Mouse (Mus musculus): ENCODE results near the gene Igdcc3.

Gene Igdcc3

GRCm38 (mm10) chr9:65175939-65176871 lies 35.2 kb downstream of the Igdcc3 start:
- in situ Hi-C loops (cut with MboI, MseI) = loop anchor here (5.0 kb wide), 1 partner anchor 39 kb away; no protein-coding TSS in a partner anchor

GRCm38 (mm10) chr9:65177497-65177896 lies 36.5 kb downstream of the Igdcc3 start:
- in situ Hi-C loops (cut with MboI, MseI) = loop anchor here (5.0 kb wide), 1 partner anchor 40 kb away; no protein-coding TSS in a partner anchor

- in situ Hi-C loops (cut with MboI, MseI) = loop anchor here (5.0 kb wide), 1 partner anchor 41 kb away; no protein-coding TSS in a partner anchor
Measured at GRCm38 (mm10) chr9:65177912-65178311, 36.9 kb downstream of the Igdcc3 start.

DNA sequence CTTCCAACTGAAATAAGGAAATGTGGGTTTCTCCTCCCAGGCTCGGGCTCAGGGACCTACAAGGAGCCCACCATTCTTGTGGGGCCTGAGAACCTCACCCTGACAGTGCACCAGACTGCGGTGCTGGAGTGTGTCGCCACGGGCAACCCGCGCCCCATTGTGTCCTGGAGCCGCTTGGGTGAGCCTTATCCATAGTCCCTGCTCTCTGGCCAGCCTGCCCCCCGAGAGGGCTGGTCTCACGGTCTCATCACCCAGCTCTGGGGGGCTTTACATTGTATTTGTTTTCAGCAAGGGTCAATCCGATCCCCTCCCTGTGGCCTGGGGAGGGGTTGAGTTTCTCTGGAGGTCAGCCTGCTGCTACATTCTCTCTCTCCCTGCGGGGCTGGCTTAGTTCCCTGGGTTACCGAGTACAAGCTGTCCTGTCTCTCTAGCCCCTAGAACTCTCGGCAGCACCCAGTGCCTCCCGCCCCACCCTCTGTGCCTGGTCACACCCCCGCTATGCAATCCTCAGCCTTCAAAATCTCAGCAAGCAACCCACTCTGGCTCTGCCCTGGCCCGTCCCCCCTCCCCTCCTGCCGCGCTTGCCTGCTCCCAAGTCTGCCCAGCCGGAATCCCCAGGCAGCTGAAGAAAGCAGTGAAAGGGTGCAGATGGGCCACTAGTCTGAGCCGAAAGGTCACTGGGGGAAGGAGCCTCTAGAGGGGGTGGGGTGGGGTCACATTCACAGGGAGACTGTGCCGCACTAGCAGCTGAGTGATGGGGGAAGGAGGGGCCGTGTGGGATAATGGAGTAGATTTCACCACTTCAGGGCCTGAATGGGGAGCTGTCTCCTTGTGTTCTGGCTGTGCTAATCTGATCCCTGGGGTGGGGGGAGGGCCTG lies 37.6 kb downstream of the Igdcc3 start:
- in situ Hi-C loops (cut with MboI, MseI) = loop anchor here (5.0 kb wide), 1 partner anchor 41 kb away; no protein-coding TSS in a partner anchor

GRCm38 (mm10) chr9:65179817-65180624 lies 39.0 kb downstream of the Igdcc3 start:
- in situ Hi-C loops (cut with MboI, MseI) = loop anchor here (5.0 kb wide), 1 partner anchor 43 kb away; no protein-coding TSS in a partner anchor

DNA sequence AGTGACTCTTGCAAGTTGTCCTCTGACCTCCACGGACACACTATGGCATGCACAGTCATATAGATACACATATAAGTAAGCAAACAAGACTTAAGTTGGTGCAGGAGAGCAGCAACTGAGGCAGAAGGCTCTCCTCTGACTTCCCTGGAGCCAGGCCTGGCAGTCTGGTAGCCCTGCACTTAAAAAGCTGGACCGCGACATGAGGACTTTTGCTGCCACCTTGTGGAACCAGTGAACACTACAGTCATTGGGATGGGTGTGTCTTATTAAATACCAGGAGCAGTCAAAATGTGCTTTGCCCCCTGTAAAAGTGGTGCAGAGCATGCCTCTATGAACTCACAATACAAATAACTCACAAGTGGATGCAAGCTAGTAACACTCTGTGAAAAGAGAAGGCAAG lies 47.6 kb downstream of the Igdcc3 start:
- in situ Hi-C loops (cut with MboI, MseI) = no loop called here

GRCm38 (mm10) chr9:65190306-65190705 lies 49.3 kb downstream of the Igdcc3 start:
- in situ Hi-C loops (cut with MboI, MseI) = no loop called here

DNA sequence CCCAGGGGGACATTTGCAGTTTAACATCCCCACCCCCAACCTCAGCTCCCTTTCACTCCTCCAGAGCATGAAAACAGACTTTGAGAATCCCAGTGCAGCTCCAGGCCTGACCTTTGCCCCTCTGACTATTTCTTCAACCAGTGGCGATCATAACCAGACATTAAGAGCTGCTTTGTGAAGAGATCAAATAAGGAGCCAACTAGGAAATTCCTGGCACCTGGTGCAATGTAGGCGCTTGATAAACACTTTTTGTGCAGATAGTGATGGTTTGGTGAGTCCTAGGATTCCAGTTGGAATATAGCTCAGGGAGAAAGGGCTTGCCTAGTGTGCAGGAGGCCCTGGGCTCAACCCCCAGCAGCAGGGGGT lies 50.4 kb downstream of the Igdcc3 start:
- in situ Hi-C loops (cut with MboI, MseI) = no loop called here

GRCm38 (mm10) chr9:65191755-65192469 lies 50.9 kb downstream of the Igdcc3 start:
- in situ Hi-C loops (cut with MboI, MseI) = no loop called here

DNA sequence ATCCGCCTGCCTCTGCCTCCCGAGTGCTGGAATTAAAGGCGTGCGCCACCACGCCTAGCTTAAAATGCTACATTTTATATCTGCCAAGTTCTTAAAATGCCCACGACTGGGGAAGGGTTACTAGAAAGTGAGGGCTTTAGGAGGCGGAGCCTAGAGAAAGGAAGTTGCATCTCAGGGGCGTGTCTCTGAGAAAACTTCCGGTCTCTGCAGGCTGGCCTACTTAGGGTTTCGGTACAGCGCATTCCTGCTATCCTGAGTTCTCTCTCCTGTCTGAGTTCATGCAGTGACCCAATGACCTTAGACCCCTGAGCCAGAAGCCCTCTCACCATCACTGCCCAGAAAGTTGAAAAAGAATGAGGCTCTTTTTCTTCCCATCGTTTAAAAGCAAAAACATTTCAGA lies 52.2 kb downstream of the Igdcc3 start:
- in situ Hi-C loops (cut with MboI, MseI) = no loop called here

GRCm38 (mm10) chr9:65195053-65195452 lies 54.1 kb downstream of the Igdcc3 start, which contains the start of gene Parp16:
TSS of gene Parp16 (plus strand) at chr9:65195353.
- in situ Hi-C loops (cut with MboI, MseI) = no loop called here

GRCm38 (mm10) chr9:65195621-65195981 lies 54.6 kb downstream of the Igdcc3 start:
- in situ Hi-C loops (cut with MboI, MseI) = no loop called here

GRCm38 (mm10) chr9:65195982-65196737 lies 55.2 kb downstream of the Igdcc3 start:
- in situ Hi-C loops (cut with MboI, MseI) = no loop called here

DNA sequence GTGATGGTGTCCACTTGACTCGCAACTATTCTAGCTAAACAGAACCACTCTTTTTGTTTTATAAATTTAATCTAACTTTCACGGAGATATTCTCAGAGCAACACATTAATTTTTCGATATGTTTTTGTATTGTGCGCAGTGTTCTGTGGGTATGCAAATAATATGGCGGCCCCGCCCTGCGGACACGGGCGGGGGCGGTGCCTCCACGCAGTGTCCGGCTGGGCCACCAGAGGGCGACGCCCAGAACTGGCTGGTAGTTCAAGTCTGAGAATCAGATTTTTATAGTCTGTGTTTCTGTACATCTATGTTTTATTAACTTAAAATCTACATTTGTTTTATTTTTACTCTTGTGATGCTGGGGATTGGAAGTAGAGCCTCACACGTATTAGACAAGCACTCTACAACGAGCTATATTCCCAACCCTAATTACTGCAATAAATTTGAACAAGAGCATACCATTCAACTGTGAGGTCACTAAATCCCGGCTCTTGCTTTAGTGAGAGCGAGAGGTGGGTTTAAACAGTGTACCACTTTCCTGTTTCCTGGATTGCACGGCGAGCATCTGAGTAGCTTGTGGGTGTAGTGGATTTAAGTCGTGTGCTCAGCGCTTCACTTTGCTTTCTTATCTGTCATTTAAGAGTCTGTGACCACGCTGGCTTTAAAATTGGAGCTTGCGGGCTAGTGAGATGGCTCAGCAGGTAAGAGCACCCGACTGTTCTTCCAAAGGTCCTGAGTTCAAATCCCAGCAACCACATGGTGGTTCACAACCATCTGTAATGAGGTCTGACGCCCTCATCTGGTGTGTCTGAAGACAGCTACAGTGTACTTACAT lies 56.0 kb downstream of the Igdcc3 start:
- in situ Hi-C loops (cut with MboI, MseI) = no loop called here

GRCm38 (mm10) chr9:65197826-65198225 lies 56.8 kb downstream of the Igdcc3 start:
- in situ Hi-C loops (cut with MboI, MseI) = no loop called here

DNA sequence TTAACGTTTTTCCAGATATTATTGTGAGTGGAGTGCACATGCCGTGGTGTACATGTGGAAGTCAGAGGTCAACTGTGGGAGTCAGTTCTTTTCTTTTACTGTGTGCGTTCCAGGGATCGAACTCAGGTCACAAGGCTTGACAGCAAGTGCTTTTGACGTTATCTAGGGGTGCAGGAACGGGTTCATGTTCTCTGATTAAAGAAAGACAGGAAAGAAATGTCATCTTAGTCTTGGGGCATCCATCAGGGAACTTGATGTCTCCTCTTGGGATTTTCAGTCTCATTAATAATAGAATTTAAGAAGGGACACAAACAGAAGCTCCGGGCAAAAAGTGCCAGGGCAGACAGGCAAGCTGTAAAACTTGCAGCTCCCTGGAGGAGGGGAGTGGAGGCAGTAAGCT lies 58.7 kb downstream of the Igdcc3 start:
- in situ Hi-C loops (cut with MboI, MseI) = no loop called here

DNA sequence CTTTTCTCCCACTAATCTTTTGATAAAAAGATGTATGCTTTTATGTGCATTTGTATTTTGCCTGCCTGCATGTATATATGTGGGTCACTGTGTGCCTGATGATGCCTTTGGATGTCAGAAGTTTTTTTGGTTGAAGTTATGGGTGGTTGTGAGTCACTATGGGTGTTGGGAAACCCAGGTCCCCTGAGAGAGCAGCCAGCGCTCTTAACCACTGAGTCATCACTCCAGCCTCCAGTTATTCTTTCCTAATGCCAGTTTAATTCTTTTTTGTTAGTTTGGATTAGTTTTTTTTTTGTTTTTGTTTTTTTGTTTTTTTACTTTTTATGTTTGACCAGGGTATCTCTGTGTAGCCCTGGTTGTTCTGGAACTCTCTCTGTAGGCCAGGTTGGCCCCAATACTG lies 59.6 kb downstream of the Igdcc3 start:
- in situ Hi-C loops (cut with MboI, MseI) = no loop called here

GRCm38 (mm10) chr9:65201021-65201380 lies 60.0 kb downstream of the Igdcc3 start:
- in situ Hi-C loops (cut with MboI, MseI) = no loop called here

Measured in regulatory T cell (primary cell).